Comparison of ENCODE assay signal across 13 mouse cellular contexts in the genomic region with DNA sequence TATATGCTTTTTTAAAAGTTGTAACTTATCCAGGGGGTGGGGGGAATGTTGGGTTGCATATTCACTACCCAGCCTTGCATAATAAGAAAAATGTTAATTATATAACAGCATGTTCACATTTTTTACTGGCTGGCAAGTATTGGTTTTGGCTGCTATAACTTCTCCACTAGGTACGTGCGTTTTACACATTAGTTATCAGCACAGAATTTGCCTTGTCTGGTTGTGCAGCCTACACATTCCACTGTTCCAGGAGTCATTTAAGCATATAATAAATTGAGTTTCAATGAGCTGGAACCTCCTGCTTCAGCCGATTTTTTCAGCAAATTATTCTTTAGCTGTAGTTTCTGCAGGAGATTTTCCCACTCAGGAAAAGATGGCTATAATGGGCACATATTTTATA.
"Had no signal": no experiment of that assay in that cellular context is flagged by ENCODE, and none has a peak within 500 bp of the region (broad histone marks: within the 10 kb centered on the region; RNA-seq: fewer than 3 reads in every experiment).

No protein-coding gene starts in this region.

- H3K4me1 ChIP-seq: limb, embryonic 13.5 days; midbrain, embryonic 12.5 days had no signal

- ATAC-seq: midbrain, embryonic 16.5 days had no signal

- H3K27me3 ChIP-seq: limb, embryonic 13.5 days; midbrain, embryonic 12.5 days had no signal

- H3K9ac ChIP-seq: limb, embryonic 13.5 days; liver, embryonic 14.5 days; midbrain, embryonic 12.5 days had no signal

- DNase-seq: kidney, adult 11 months; kidney, adult 9 months; kidney, postnatal 36 days; left cerebral cortex, postnatal 4 days; lung, adult 18-20 months; right cerebral cortex, adult 18-20 months; right cerebral cortex, postnatal 25 days; thymus, postnatal 4 days had no signal

- H3K9me3 ChIP-seq: limb, embryonic 13.5 days; midbrain, embryonic 12.5 days had no signal

- H3K4me2 ChIP-seq: limb, embryonic 13.5 days; midbrain, embryonic 12.5 days had no signal

- H3K27ac ChIP-seq: kidney, postnatal 0 days; limb, embryonic 13.5 days; liver, embryonic 14.5 days; midbrain, embryonic 12.5 days had no signal

- H3K4me3 ChIP-seq: limb, embryonic 13.5 days; midbrain, embryonic 12.5 days had no signal

- H3K36me3 ChIP-seq: limb, embryonic 13.5 days; midbrain, embryonic 12.5 days had no signal
